Mouse (Mus musculus) adrenal gland, adult (tissue): ENCODE results near the gene Rnf224.

ENCODE experiments used
- DNase-seq, 2 experiments: peaks; one replicate each; pipeline ENCODE4 v3.0.0; 2022 to 2023; ENCODE audit warnings: low spot score in 1 of 2; ENCODE audit not compliant: inconsistent age in 2 of 2

Gene Rnf224

GRCm38 (mm10) chr2:25196172-25196954 is 40.2 kb downstream of the Rnf224 start, which contains the start of gene Tor4a:
TSS of gene Tor4a (minus strand) at chr2:25196886.
- DNase-seq = peak; percentile 91 to 96

- DNase-seq = peak; percentile 78 to 93
These were observed 41.1 kb downstream of the Rnf224 start for GRCm38 (mm10) chr2:25195211-25196156.

DNA sequence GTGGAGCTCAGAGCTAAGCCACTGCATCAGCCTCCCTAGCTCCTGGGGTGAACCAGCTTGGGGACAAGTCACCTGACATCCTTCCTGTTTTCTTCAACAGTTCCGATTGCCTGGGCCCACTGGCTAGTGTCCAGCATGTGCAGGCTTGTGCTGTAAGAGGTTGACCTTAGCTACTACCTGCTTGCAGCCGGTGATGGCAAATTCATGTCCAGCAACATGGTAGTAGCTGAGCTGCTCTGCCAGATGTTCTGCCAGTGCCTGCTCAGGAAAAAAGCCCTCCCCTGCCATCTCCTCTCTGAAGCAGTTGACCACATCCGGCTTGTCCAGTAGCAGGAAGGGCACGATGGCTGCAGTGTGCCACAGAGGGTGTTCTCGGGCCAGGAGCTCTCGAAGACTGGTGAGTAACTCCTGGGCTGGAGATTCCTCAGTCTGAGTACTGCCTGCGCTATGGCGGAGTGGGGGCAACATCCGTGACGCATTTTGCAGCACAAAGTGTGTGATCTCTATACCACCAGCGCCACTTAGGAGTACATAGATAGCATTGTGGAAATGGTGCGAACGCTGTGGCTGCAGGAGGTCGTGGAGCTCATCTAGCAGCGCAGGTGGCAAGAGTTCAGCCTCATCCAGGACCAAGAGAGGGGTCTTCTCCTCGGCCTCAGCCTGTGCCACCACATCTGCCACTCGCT is 42.0 kb downstream of the Rnf224 start:
- peak in 1 of 2 experiments; percentile 68 for DNase-seq

DNA sequence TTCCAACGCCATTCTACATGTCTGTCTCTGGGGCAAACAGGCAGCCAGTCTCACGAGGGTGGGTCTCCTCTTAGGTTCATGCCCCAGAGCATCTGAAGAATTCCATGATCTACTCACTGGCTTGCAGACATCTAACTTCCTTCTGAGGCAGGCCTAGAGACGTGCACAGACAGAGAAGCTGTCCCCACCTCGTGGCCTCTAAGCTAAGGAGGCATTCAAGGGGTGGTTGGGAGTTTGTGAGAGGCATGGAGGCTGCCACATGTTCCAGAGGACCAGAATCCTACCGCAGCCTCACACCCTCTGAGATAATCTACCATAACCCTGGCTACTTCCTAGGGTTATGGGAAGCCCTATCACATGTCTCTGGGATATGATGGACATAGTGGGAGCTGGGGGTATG is 42.6 kb downstream of the Rnf224 start:
- no peak for DNase-seq

GRCm38 (mm10) chr2:25193330-25193770 is 43.2 kb downstream of the Rnf224 start:
- peak; percentile 84 to 93 for DNase-seq

DNA sequence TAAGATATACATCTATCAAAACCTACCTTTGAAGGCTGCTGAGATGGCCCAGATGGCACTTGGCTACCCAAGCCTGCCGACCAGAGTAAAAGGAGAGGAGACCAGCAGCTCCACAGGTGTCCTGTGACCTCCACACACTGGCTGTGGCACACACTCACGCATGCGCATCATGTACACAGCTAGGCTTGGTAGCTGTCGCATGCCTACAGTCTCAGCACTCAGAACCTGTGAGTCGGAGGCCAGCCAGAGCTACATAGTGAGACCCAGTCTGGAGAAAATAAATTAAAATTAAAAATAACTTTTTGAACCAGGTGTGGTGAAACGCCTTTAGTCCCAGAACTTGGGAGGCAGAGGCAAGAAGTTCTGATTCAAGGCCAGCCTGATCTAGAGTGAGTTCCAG is 48.7 kb downstream of the Rnf224 start:
- DNase-seq = no peak

DNA sequence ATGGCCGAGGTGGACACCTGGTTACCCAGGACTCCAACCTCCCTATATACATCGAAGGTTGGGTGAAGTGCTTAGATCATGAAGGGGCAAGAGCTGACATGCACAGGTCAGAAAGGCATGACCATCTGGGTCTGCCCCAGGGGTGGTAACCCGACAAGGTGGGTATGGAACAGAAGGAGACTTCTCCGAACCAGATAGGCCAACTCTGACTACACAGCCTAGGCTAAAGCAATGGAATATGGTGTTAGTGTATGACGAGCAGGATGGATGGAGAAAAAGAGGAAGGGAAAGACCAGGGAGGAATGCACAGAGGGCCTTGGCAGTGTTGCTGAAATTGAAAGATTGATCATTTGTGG is 50.0 kb downstream of the Rnf224 start:
- DNase-seq = no peak

DNA sequence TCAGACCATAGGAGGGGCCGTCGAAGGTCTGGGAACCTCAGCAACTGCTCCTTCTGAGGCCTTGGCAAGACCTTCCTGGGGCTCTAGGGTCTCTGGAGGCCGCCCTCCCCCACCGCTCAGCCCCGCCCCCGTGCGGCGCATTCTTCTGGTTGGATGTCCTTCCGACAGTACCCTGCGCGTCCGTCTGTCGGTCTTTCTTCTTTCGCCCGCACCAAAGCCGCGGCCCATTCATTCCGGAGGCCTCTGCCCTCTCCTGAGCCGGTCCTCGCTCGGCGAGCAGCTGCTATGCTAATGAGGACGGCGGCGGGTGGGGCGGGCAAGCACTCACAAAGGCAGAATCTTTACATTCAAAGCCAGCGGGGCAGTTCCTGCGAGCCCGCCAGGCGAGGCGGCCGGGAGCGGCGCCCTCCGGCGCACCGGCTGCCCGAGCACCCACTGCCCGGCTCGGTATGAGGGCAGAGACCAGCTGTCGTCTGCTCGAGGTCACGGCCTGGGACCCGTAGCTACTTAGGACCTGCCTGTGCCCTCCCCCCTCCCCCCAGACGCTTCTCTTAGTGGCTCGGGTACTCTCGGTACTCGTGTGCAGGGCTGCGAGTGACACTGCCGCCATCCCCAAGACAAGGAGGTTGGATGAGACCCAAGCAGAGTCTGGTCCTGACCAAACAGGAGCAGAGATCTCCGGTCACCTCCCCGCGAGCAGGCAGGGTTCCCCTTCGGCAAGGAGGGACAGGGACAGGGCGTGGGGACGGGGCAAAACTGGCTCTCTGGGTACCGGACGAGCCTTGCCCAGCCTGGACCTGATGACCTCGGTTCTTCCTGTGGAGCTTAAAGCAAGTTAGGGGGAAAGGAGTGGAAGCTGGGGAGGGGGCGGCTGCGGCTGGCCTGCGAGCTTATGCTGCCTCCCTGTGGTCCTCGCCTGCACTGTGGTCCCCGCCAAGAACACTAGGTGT is 50.7 kb downstream of the Rnf224 start:
- DNase-seq = peak; percentile 50 to 76

DNA sequence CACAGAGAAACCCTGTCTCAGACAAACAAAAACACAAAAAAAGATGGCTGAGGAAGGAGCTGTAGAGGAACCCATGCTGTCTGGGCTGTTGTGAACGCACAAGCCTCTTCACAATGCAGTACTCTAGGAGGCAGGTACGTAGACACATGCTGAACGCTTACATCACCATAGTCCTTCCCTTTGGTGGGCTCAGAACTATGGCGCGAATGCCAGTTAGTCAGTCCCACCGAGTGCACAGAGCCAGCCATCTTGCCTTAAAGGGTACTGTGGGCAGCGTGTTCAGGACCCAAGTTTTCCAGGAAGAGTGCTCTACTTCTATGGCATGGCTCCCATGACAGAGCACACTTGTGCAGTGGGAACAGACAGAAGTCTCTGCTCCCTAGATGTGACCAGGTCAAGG is 52.1 kb downstream of the Rnf224 start:
- DNase-seq = no peak
